Mouse (Mus musculus) embryonic facial prominence, embryonic 15.5 days (tissue): ENCODE results near the gene Gkn3. TPM values are rescaled to one million over a fixed set of nuclear protein-coding genes. Genes with fewer than 3 reads are reported as not detected.

Experiments
- ATAC-seq: fragments of 200-750 bp; cut with Nextera tagmentation; 2 replicates; pipeline ENCODE4 v1.8.0; 2017; ENCODE audit warnings: low read depth, moderate TSS enrichment; ENCODE audit not compliant: insufficient number of reproducible peaks, low FRiP score, low TSS enrichment
- H3K27ac ChIP-seq: fragments of 300-500 bp; sonication (generic); replicated peaks from 2 replicates; pipeline ENCODE4 v1.5.1; 2015; ENCODE audit warnings: mild to moderate bottlenecking, inconsistent platforms
- H3K27me3 ChIP-seq: fragments of 300-500 bp; sonication (generic); 2 replicates; pipeline ENCODE4 v1.6.1; 2015; ENCODE audit warnings: inconsistent platforms
- H3K36me3 ChIP-seq: fragments of 300-500 bp; sonication (generic); 2 replicates; pipeline ENCODE4 v1.6.1; 2015; ENCODE audit warnings: mild to moderate bottlenecking, inconsistent platforms
- H3K4me1 ChIP-seq: fragments of 300-500 bp; sonication (generic); 2 replicates; pipeline ENCODE4 v1.6.1; 2015; ENCODE audit warnings: inconsistent platforms
- H3K4me2 ChIP-seq: fragments of 300-500 bp; sonication (generic); replicated peaks from 2 replicates; pipeline ENCODE4 v1.6.1; 2015; ENCODE audit warnings: mild to moderate bottlenecking, inconsistent platforms
- H3K4me3 ChIP-seq: fragments of 300-500 bp; sonication (generic); replicated peaks from 2 replicates; pipeline ENCODE4 v1.5.1; 2015; ENCODE audit warnings: mild to moderate bottlenecking, inconsistent platforms
- H3K9ac ChIP-seq: fragments of 300-500 bp; sonication (generic); 2 replicates; pipeline ENCODE4 v1.6.1; 2015; ENCODE audit warnings: inconsistent platforms
- H3K9me3 ChIP-seq: fragments of 300-500 bp; sonication (generic); replicated peaks from 2 replicates; pipeline ENCODE4 v1.6.1; 2016; ENCODE audit warnings: inconsistent platforms
- WGBS: fragments of 180-500 bp; shearing (Covaris S2); methylation state at CpG from one replicate; pipeline ENCODE4 v1.1.7; 2015; 5-methylcytosine and 5-hydroxymethylcytosine counted together
- polyA plus RNA-seq: library from polyadenylated mRNA; unstranded; fragments of >200 nt; fragmentation: Nextera tagmentation; extraction: Ambion mirVana; gene quantifications from 2 replicates; pipeline ENCODE4 v1.2.1, GENCODE M21; 2015

Gene Gkn3
- polyA plus RNA-seq, 1 experiment from 2014 or later, result 1.0 TPM

- no peaks in the 10 kb centered on the region for H3K9me3 ChIP-seq
- H3K4me2 ChIP-seq, result no peak overlapping the region
- H3K4me1 ChIP-seq, result no peaks in the 10 kb centered on the region
- no peak for ATAC-seq
- no peak overlapping the region for H3K9ac ChIP-seq
- no peak overlapping the region for H3K4me3 ChIP-seq
- H3K27me3 ChIP-seq, result no peaks in the 10 kb centered on the region
- 2% methylated on average over 5 of the region's 5 CpGs for WGBS
- H3K27ac ChIP-seq, result no peak overlapping the region
- H3K36me3 ChIP-seq, result no peaks in the 10 kb centered on the region
Measured at GRCm38 (mm10) chr6:87399137-87399536, 10.4 kb upstream of the Gkn3 start.

- 82% methylated on average over 9 of the region's 9 CpGs for WGBS
- Histone ChIP-seq H3K27me3 (no peaks in the 10 kb centered on the region), H3K9me3 (no peaks in the 10 kb centered on the region), H3K4me1 (no peaks in the 10 kb centered on the region), H3K27ac (no peak overlapping the region), H3K4me3 (no peak overlapping the region), H3K36me3 (no peaks in the 10 kb centered on the region), H3K9ac (no peak overlapping the region), H3K4me2 (no peak overlapping the region)
- ATAC-seq, result no peak
Measured at GRCm38 (mm10) chr6:87394783-87395182, 6.0 kb upstream of the Gkn3 start.

- Histone ChIP-seq H3K4me1 (no peaks in the 10 kb centered on the region), H3K27ac (no peak overlapping the region), H3K36me3 (no peaks in the 10 kb centered on the region), H3K9ac (no peak overlapping the region), H3K27me3 (no peaks in the 10 kb centered on the region), H3K4me2 (no peak overlapping the region), H3K4me3 (no peak overlapping the region), H3K9me3 (no peaks in the 10 kb centered on the region)
- ATAC-seq, result no peak
- WGBS, result 51% methylated on average over 8 of the region's 8 CpGs
Measured at GRCm38 (mm10) chr6:87393466-87394205, 4.9 kb upstream of the Gkn3 start.

- Histone ChIP-seq H3K4me2 (no peak overlapping the region), H3K27me3 (0 out of 2 replicates have a peak, but pooled peaks cover 4% of the 10 kb centered on the region), H3K9ac (no peak overlapping the region), H3K36me3 (no peaks in the 10 kb centered on the region), H3K4me1 (peaks cover 4% of the 10 kb centered on the region), H3K9me3 (no peaks in the 10 kb centered on the region), H3K27ac (no peak overlapping the region), H3K4me3 (no peak overlapping the region)
- 21% methylated on average over 5 of the region's 5 CpGs for WGBS
- no peak for ATAC-seq
Measured at GRCm38 (mm10) chr6:87389455-87389989, 787 bp upstream of the Gkn3 start.

GRCm38 (mm10) chr6:87386681-87387080, 2.1 kb downstream of the Gkn3 start:
- H3K4me3 ChIP-seq, result no peak overlapping the region
- H3K9ac ChIP-seq, result no peak overlapping the region
- ATAC-seq, result no peak
- WGBS, result 77% methylated on average over 10 of the region's 10 CpGs
- H3K4me1 ChIP-seq, result peaks cover 11% of the 10 kb centered on the region
- H3K9me3 ChIP-seq, result no peaks in the 10 kb centered on the region
- H3K27ac ChIP-seq, result no peak overlapping the region
- no peaks in the 10 kb centered on the region for H3K36me3 ChIP-seq
- peaks cover 8% of the 10 kb centered on the region for H3K27me3 ChIP-seq
- no peak overlapping the region for H3K4me2 ChIP-seq

GRCm38 (mm10) chr6:87386203-87386602, 2.5 kb downstream of the Gkn3 start:
- Histone ChIP-seq H3K36me3 (no peaks in the 10 kb centered on the region), H3K4me3 (no peak overlapping the region), H3K4me2 (no peak overlapping the region), H3K4me1 (peaks cover 11% of the 10 kb centered on the region), H3K27me3 (peaks cover 8% of the 10 kb centered on the region), H3K9me3 (no peaks in the 10 kb centered on the region), H3K27ac (no peak overlapping the region), H3K9ac (no peak overlapping the region)
- 13% methylated on average over 7 of the region's 7 CpGs for WGBS
- no peak for ATAC-seq

GRCm38 (mm10) chr6:87384761-87385160, 4.0 kb downstream of the Gkn3 start:
- H3K4me1 ChIP-seq, result peaks cover 11% of the 10 kb centered on the region
- H3K4me2 ChIP-seq, result peak overlapping the region; percentile 59
- 34% methylated on average over 5 of the region's 6 CpGs for WGBS
- H3K27ac ChIP-seq, result no peak overlapping the region
- peak overlapping the region; percentile 36; the same call in 1 of the 2 replicates for H3K4me3 ChIP-seq
- no peaks in the 10 kb centered on the region for H3K9me3 ChIP-seq
- H3K36me3 ChIP-seq, result no peaks in the 10 kb centered on the region
- no peak overlapping the region for H3K9ac ChIP-seq
- H3K27me3 ChIP-seq, result peaks cover 8% of the 10 kb centered on the region
- no peak for ATAC-seq

- Histone ChIP-seq H3K27me3 (peaks cover 8% of the 10 kb centered on the region), H3K4me2 (peak overlapping the region; percentile 59), H3K27ac (no peak overlapping the region), H3K36me3 (no peaks in the 10 kb centered on the region), H3K9ac (no peak overlapping the region), H3K4me1 (peaks cover 11% of the 10 kb centered on the region), H3K9me3 (no peaks in the 10 kb centered on the region), H3K4me3 (peak overlapping the region; percentile 36)
- no peak for ATAC-seq
- 7% methylated on average over 24 of the region's 24 CpGs for WGBS
Measured at GRCm38 (mm10) chr6:87383926-87384691, 4.6 kb downstream of the Gkn3 start.

- 85% methylated on average over 9 of the region's 9 CpGs for WGBS
- no peaks in the 10 kb centered on the region for H3K27me3 ChIP-seq
- no peaks in the 10 kb centered on the region for H3K9me3 ChIP-seq
- no peak within 1 kb of the TSS for H3K27ac ChIP-seq
- H3K36me3 ChIP-seq, result no peaks in the 10 kb centered on the region
- ATAC-seq, result no peak
- no peak within 1 kb of the TSS for H3K4me2 ChIP-seq
- H3K9ac ChIP-seq, result no peak within 1 kb of the TSS
- H3K4me1 ChIP-seq, result no peaks in the 10 kb centered on the region
- no peak within 1 kb of the TSS for H3K4me3 ChIP-seq
Measured at GRCm38 (mm10) chr6:87373057-87373456, 15.7 kb downstream of the Gkn3 start, which contains the start of gene Gkn2. Gene Gkn2, plus strand, starts transcription at chr6:87373357.

- no peaks in the 10 kb centered on the region for H3K27me3 ChIP-seq
- no peak overlapping the region for H3K9ac ChIP-seq
- no peak overlapping the region for H3K4me3 ChIP-seq
- no peak overlapping the region for H3K4me2 ChIP-seq
- no peak overlapping the region for H3K27ac ChIP-seq
- H3K9me3 ChIP-seq, result no peaks in the 10 kb centered on the region
- H3K36me3 ChIP-seq, result no peaks in the 10 kb centered on the region
- 89% methylated on average over 5 of the region's 5 CpGs for WGBS
- ATAC-seq, result no peak
- no peaks in the 10 kb centered on the region for H3K4me1 ChIP-seq
Measured at GRCm38 (mm10) chr6:87369223-87369622, 19.5 kb downstream of the Gkn3 start.

- Histone ChIP-seq H3K27ac (no peak overlapping the region), H3K27me3 (no peaks in the 10 kb centered on the region), H3K36me3 (no peaks in the 10 kb centered on the region), H3K4me1 (no peaks in the 10 kb centered on the region), H3K9ac (no peak overlapping the region), H3K9me3 (no peaks in the 10 kb centered on the region), H3K4me2 (no peak overlapping the region), H3K4me3 (no peak overlapping the region)
- WGBS, result 63% methylated on average over 5 of the region's 5 CpGs
- no peak for ATAC-seq
Measured at GRCm38 (mm10) chr6:87354441-87354840, 34.3 kb downstream of the Gkn3 start.
